Mouse (Mus musculus): ENCODE results near the gene Ankrd34a. TPM values are rescaled to one million over a fixed set of nuclear protein-coding genes. Genes with fewer than 3 reads are reported as not detected.
"Not testable (repeated sequence)": the region's sequence is repeated elsewhere in the genome, so short reads cannot be mapped to it uniquely, and the experiment has no call there.

Ankrd34a gene
- polyA plus RNA-seq, 1 experiment: 0.63 TPM

DNA sequence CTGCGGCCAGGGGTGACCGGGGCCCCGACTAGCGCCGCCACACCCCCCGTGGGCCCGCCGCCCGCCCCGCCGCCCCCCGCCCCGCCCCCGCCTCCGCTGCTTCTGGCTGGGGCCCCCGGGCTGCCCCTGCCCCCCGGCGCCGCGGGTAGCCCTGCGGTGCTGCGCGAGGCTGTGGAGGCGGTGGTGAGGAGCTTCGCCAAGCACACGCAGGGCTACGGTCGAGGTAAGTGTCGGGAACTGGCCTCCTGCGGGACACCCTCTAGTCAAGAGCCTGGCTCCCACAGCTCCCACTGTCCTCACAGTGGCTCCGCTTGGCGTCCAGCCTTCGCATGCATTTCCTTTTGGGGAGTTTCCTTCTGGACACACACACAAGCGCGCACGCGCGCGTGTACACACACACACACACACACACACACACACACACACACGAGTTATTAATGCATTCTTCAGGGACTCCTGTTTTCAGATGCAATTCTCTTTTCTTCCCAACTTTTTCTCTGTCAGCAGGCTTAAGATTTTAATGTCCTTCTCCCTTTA lies 4.9 kb downstream of the Ankrd34a start:
- Histone ChIP-seq H3K27ac (ENCODE audit: insufficient read depth, low read depth, low read length) (peak overlapping the region; percentile 34), H3K4me1 (ENCODE audit: control insufficient read depth, insufficient read depth, insufficient read length, low read length) (peaks cover 11% of the 10 kb centered on the region; the same call in 1 of the 2 replicates)
- WGBS: 4% methylated on average over 40 of the region's 40 CpGs

GRCm38 (mm10) chr3:96601941-96602703 lies 5.7 kb downstream of the Ankrd34a start:
- no peak for TF ChIP-seq CTCF (IDR thresholded peaks at IDR 0.05; ENCODE audit: extremely low read depth, insufficient read length, insufficient replicate concordance, low read depth, low read length)
- no peak for TF ChIP-seq POLR2A (IDR thresholded peaks at IDR 0.05; ENCODE audit: low read depth, low read length)
- H3K36me3 ChIP-seq (ENCODE audit: control insufficient read depth, insufficient read depth, low read length): no peaks in the 10 kb centered on the region
- H3K27ac ChIP-seq (ENCODE audit: insufficient read depth, low read depth, low read length): peak overlapping the region; percentile 34
- H3K4me3 ChIP-seq (ENCODE audit: low read depth, low read length): peak overlapping the region; percentile 27; the same call in 1 of the 2 replicates
- peaks cover 35% of the 10 kb centered on the region for H3K27me3 ChIP-seq (ENCODE audit: control insufficient read depth, insufficient read depth, low read length)
- WGBS: 56% methylated on average over 10 of the region's 10 CpGs
- H3K4me1 ChIP-seq (ENCODE audit: control insufficient read depth, insufficient read depth, insufficient read length, low read length): peaks cover 8% of the 10 kb centered on the region; the same call in 1 of the 2 replicates

More for the DNA sequence above, 4.9 kb downstream of the Ankrd34a start:
- TF ChIP-seq CTCF (IDR thresholded peaks at IDR 0.05; ENCODE audit: extremely low read depth, insufficient read length, insufficient replicate concordance, low read depth, low read length) (no peak), POLR2A (IDR thresholded peaks at IDR 0.05; ENCODE audit: low read depth, low read length) (peak; percentile 24; the same call in 1 of the 2 replicates)
- peaks cover 43% of the 10 kb centered on the region for H3K27me3 ChIP-seq (ENCODE audit: control insufficient read depth, insufficient read depth, low read length)
- no peaks in the 10 kb centered on the region for H3K36me3 ChIP-seq (ENCODE audit: control insufficient read depth, insufficient read depth, low read length)
- peak overlapping the region; percentile 78 for H3K4me3 ChIP-seq (ENCODE audit: low read depth, low read length)

GRCm38 (mm10) chr3:96602704-96603084 lies 6.3 kb downstream of the Ankrd34a start:
- WGBS: 31% methylated on average over 5 of the region's 5 CpGs
- no peak overlapping the region for H3K4me3 ChIP-seq (ENCODE audit: low read depth, low read length)
- peaks cover 30% of the 10 kb centered on the region for H3K27me3 ChIP-seq (ENCODE audit: control insufficient read depth, insufficient read depth, low read length)
- H3K27ac ChIP-seq (ENCODE audit: insufficient read depth, low read depth, low read length): peak overlapping the region; percentile 34; the same call in 1 of the 2 replicates
- TF ChIP-seq POLR2A (IDR thresholded peaks at IDR 0.05; ENCODE audit: low read depth, low read length) (no peak), CTCF (IDR thresholded peaks at IDR 0.05; ENCODE audit: extremely low read depth, insufficient read length, insufficient replicate concordance, low read depth, low read length) (no peak)
- no peaks in the 10 kb centered on the region for H3K36me3 ChIP-seq (ENCODE audit: control insufficient read depth, insufficient read depth, low read length)
- H3K4me1 ChIP-seq (ENCODE audit: control insufficient read depth, insufficient read depth, insufficient read length, low read length): peaks cover 8% of the 10 kb centered on the region; the same call in 1 of the 2 replicates

DNA sequence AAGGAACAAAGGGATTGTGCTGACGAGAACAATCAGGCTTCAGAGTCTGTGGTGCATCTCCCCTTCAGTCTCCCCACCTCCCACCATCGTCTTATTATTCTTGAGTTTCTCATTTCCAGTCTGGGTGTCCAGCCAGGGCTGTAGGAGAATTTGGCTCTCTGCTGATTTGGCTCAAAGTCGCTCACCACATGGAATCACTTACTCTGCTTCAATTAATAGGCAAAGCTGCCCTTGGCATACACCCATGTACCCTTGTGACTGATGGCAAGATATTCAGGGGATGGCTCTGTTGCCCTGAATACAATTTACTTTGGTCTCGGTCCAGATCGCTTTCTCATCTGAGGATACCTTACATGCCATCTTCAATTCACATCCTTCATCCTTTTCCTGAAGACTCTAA lies 6.9 kb downstream of the Ankrd34a start:
- TF ChIP-seq POLR2A (IDR thresholded peaks at IDR 0.05; ENCODE audit: low read depth, low read length) (no peak), CTCF (IDR thresholded peaks at IDR 0.05; ENCODE audit: extremely low read depth, insufficient read length, insufficient replicate concordance, low read depth, low read length) (no peak)
- Histone ChIP-seq H3K36me3 (ENCODE audit: control insufficient read depth, insufficient read depth, low read length) (no peaks in the 10 kb centered on the region), H3K27me3 (ENCODE audit: control insufficient read depth, insufficient read depth, low read length) (peaks cover 24% of the 10 kb centered on the region), H3K27ac (ENCODE audit: insufficient read depth, low read depth, low read length) (no peak overlapping the region), H3K4me1 (ENCODE audit: control insufficient read depth, insufficient read depth, insufficient read length, low read length) (peaks cover 4% of the 10 kb centered on the region; the same call in 1 of the 2 replicates), H3K4me3 (ENCODE audit: low read depth, low read length) (no peak overlapping the region)
- 63% methylated on average over 5 of the region's 5 CpGs for WGBS

DNA sequence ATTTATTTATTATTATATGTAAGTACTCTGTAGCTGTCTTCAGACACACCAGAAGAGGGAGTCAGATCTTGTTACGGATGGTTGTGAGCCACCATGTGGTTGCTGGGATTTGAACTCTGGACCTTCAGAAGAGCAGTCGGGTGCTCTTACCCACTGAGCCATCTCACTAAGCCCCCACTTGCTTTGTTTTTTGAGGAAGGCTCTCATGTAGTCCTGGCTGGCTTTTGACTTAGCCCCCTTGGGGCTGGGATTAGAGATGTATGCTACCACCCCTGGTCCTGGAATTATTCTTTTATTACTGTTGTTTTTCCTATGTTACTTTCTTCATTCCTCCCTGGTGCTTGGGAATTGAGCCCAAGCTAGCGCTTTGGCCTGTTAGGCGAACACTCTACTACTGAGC lies 9.6 kb downstream of the Ankrd34a start:
- H3K4me1 ChIP-seq (ENCODE audit: control insufficient read depth, insufficient read depth, insufficient read length, low read length); H3K27ac ChIP-seq (ENCODE audit: insufficient read depth, low read depth, low read length); H3K27me3 ChIP-seq (ENCODE audit: control insufficient read depth, insufficient read depth, low read length); H3K36me3 ChIP-seq (ENCODE audit: control insufficient read depth, insufficient read depth, low read length); H3K4me3 ChIP-seq (ENCODE audit: low read depth, low read length): not testable (repeated sequence)
- 86% methylated on average over 4 of the region's 4 CpGs for WGBS

DNA sequence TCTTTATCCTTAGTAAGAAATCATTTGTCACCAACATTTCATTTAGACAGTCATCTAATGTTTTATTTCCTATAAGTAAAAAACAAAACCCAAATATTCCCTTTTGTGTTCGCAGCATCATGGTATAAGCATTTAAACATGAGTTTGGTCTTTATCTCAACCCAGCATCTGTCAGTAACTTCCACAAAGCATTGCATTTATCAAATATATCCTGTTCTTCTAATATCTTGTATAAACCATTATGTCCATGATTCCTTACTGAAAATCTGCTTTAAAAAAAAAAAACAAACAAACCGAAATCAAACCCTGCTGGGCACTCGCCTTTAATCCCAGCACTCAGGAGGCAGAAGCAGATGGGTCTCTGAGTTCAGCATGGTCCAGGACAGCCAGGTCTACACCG lies 10.2 kb downstream of the Ankrd34a start:
- no peaks in the 10 kb centered on the region for H3K4me1 ChIP-seq (ENCODE audit: control insufficient read depth, insufficient read depth, insufficient read length, low read length)
- 86% methylated on average over 4 of the region's 4 CpGs for WGBS
- H3K27me3 ChIP-seq (ENCODE audit: control insufficient read depth, insufficient read depth, low read length): 0 out of 2 replicates have a peak, but pooled peaks cover 5% of the 10 kb centered on the region
- TF ChIP-seq CTCF (IDR thresholded peaks at IDR 0.05; ENCODE audit: extremely low read depth, insufficient read length, insufficient replicate concordance, low read depth, low read length) (no peak), POLR2A (IDR thresholded peaks at IDR 0.05; ENCODE audit: low read depth, low read length) (no peak)
- no peak overlapping the region for H3K4me3 ChIP-seq (ENCODE audit: low read depth, low read length)
- no peak overlapping the region for H3K27ac ChIP-seq (ENCODE audit: insufficient read depth, low read depth, low read length)
- H3K36me3 ChIP-seq (ENCODE audit: control insufficient read depth, insufficient read depth, low read length): no peaks in the 10 kb centered on the region

DNA sequence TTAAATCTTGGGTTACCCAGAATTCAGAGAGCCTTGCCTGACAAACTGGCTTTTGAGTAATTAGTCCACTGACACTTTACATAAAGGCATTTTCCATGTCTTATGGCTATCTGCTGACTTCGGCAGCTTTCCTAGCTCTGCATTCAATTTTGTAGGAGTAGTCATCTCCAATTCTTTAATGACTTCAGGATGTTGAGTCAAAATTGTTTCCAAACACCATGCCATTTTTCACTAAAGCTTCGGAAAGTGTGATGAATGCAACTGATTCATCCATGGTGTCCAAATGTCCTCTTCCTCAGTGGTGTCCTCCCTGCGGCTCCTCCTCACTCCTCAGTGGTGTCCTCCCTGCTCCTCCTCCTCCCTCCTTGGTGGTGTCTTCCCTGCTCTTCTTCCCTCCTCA lies 21.5 kb downstream of the Ankrd34a start:
- no peak for TF ChIP-seq CTCF (IDR thresholded peaks at IDR 0.05; ENCODE audit: extremely low read depth, insufficient read length, insufficient replicate concordance, low read depth, low read length)
- Histone ChIP-seq H3K4me3 (ENCODE audit: low read depth, low read length) (no peak overlapping the region), H3K36me3 (ENCODE audit: control insufficient read depth, insufficient read depth, low read length) (peaks cover 9% of the 10 kb centered on the region), H3K27ac (ENCODE audit: insufficient read depth, low read depth, low read length) (no peak overlapping the region), H3K4me1 (ENCODE audit: control insufficient read depth, insufficient read depth, insufficient read length, low read length) (no peaks in the 10 kb centered on the region), H3K27me3 (ENCODE audit: control insufficient read depth, insufficient read depth, low read length) (no peaks in the 10 kb centered on the region)
- 91% methylated on average over 3 of the region's 3 CpGs for WGBS

All from small intestine, adult 2 months (tissue).